Mouse (Mus musculus) testis, adult 10 weeks (tissue): ENCODE measurements around the gene Aox3. TPM values are rescaled to one million over a fixed set of nuclear protein-coding genes. Genes with fewer than 3 reads are reported as not detected.

Experiments used
- polyA plus RNA-seq: library from polyadenylated mRNA; stranded (reverse); fragments of 350-450 nt; fragmentation: Illumina TruSeq; extraction: RNeasy Lipid Tissue Mini Kit (QIAGEN cat#74804); gene quantifications from one replicate; pipeline ENCODE4 v1.2.3, GENCODE M21; 2014; ENCODE audit warnings: low read depth, low replicate concordance

Aox3 gene
- polyA plus RNA-seq, result 19.5 TPM

GRCm38 (mm10) chr1:58112880-58113279 is at the start of gene Aox3:
Gene Aox3, plus strand, starts transcription at chr1:58113130.

GRCm38 (mm10) chr1:58210203-58210602 is 97.3 kb downstream of the Aox3 start, which contains the start of gene Aox4:
Gene Aox4, plus strand, starts transcription at chr1:58210397.

Other genes starting within 250 kb of the Aox3 start
- gene Sgo2a, start 117.2 kb upstream of the Aox3 start, polyA plus RNA-seq, result 57.9 TPM
- 27.2 TPM for gene Kctd18, start 94.2 kb upstream of the Aox3 start, polyA plus RNA-seq
- 4.1 TPM for gene Aox1, start 83.2 kb upstream of the Aox3 start, polyA plus RNA-seq
- 1.5 TPM for gene Aox4, start 97.3 kb downstream of the Aox3 start, polyA plus RNA-seq
- 0.66 TPM for gene Aox2, start 165.2 kb downstream of the Aox3 start, polyA plus RNA-seq